Mouse (Mus musculus) kidney, postnatal 25 days (tissue): ENCODE measurements around the gene Morn4.

Source experiments
- DNase-seq, 2 experiments: peaks; one replicate each; pipeline ENCODE4 v3.0.0; 2021; ENCODE audit warnings: mixed read lengths in 2 of 2

Gene Morn4

DNA sequence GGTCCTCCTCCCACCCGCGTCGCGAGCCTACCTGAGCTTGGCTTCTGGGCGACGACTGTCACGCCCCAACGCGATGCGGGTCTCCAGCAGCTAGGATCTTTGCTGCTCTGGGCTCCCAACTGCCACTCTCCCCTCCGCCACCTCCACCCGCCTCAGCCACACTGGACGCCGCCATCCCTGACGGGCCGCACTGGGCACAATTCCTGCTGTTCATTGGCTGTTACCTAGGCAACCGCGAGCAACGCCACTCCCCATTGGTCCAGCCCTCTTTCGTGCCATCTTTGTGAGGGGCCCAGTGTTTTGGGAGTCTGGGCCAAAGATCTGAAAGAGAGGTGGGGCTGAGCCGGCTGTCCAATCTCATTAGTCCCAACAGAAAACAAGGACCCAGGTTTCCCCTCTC lies at the start of gene Morn4:
Gene Morn4, minus strand, starts transcription at position 192 of the 400 bp plus-strand sequence.
- DNase-seq = peak; percentile 91 to 95

DNA sequence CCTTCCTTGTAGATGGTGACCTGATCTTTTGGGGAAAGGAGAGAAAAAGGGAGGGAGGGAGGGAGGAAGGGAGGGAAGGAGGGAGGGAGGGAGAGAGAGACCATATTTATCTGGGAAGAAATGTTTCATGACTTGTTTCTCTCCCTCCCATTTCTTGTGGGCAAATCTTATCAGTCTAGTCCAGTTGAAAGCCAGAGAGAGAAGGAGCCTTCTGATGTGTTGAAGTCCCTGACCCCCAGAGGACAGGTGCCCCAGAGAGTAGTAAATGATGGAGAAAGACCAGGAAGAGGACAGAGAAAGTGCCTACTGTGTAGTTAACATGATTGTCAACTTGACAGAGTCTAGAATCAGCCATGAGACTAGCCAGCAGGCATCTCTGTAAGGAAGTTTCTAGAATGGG lies 48.9 kb upstream of the Morn4 start:
- no peak for DNase-seq

GRCm38 (mm10) chr19:42131101-42131500 lies 44.9 kb upstream of the Morn4 start:
- DNase-seq = no peak

GRCm38 (mm10) chr19:42130294-42130606 lies 44.1 kb upstream of the Morn4 start:
- no peak for DNase-seq

GRCm38 (mm10) chr19:42129509-42130293 lies 43.5 kb upstream of the Morn4 start:
- DNase-seq = no peak

DNA sequence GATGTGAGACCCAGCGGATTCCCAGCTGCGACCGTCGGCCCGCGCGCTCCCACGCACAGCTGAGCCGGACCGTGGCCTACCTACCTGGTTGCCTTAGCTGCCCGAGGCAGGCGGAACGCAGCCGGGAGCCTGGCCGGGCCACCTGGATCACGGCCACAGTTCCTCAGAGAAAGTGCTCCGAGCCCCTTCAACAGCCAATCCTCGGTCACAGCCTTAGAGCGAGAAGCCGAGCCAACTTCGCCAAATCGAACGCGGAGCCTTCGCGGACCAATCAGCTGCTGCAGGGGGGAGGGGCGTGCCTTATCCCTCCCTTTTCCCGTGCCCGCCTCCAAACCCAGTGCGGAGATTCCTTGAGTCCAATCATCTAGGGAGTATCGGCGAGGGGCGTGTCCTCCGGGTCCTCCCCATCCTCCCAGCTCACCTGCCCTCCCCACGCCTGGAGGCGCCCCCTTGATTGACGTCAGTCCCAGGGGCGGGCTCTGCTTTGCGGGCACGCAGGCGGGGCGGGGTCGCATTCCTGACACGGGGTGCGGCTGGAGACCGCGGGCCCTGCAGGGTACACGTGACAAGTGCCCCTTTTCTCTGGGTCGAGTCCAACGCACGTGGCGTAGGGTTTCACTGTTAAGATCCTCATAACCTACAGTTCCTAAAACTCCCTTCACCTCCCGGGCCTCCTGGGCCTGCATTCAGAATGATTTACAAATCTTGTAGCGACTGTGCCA lies 42.8 kb upstream of the Morn4 start, which contains the start of gene Avpi1:
Gene Avpi1, minus strand, starts transcription at position 273 of the 722 bp plus-strand sequence.
- peak; percentile 100 for DNase-seq

DNA sequence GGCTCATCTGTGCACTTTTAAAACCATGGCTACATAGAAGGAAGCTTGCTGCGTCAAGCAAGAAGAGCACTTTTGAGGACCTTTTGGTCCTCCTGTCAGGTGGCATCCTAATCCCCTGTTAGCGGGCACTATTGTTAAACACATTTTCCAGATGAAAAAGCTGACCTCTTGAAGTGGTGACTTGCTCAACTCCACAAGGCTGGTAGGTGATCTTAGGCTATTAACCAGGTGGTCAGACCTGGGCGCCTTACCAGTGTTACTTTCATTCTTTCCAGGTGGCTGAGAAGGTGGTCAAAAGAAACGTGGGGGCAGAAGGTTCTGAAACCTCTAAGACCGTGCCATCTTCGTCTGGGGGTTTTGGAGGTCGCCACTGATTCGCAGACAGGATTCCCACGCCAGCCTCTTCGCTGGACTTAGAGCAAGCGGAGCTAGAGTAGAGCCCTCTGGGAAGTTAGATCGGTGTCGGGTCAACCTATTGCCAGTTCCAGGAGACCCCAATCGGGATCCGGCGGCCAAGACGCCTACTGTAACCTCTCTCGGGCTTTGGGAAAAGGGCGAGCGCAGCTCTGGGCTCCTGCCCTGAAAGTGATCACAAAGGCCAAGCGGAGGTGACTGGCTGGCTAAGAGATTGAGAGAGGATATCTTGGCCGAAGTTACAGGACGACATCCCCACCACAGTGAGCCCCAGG lies 42.0 kb upstream of the Morn4 start:
- no peak for DNase-seq

DNA sequence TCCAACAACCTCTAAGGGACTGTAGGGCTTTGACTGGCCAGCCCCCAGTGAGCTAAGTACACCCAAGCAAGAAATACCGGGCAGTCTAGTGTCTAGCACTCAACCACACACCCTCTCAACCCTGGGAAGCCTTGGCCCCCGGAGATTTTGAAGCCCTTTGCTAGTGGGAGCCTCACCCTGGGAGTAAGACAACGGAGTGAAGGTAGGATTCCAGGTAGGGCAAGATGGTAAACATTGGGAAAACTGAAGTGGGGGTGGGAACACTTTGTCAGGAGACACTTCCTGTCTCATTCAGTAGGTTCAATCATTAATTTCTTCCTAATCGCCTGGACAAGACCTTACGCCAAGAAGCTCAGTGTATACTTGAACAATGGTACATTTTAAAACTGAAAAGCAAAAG lies 40.9 kb upstream of the Morn4 start:
- DNase-seq = no peak

DNA sequence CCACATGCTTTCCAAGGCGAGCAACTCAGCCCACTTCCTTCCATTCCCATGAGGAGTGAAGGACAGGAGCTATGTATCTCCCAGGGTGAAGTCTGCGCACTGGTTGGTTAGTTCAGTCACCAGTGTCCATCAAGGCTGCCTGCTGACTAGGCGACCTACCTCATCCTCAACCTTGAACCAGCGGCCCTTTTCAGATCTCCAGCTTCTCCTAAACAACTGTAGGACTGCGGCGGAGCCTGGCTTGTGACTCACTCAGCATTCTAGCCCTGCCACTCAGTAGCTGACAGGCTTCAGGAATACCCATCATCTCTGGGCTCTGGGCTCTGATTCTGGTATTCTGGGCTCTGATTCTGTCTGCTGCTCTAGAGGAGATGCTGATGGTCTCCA lies 40.1 kb upstream of the Morn4 start:
- no peak for DNase-seq

GRCm38 (mm10) chr19:42125501-42126218 lies 39.5 kb upstream of the Morn4 start:
- no peak for DNase-seq

- no peak for DNase-seq
Observed at GRCm38 (mm10) chr19:42124684-42125083, 38.5 kb upstream of the Morn4 start.

GRCm38 (mm10) chr19:42120451-42120850 lies 34.3 kb upstream of the Morn4 start:
- no peak for DNase-seq

DNA sequence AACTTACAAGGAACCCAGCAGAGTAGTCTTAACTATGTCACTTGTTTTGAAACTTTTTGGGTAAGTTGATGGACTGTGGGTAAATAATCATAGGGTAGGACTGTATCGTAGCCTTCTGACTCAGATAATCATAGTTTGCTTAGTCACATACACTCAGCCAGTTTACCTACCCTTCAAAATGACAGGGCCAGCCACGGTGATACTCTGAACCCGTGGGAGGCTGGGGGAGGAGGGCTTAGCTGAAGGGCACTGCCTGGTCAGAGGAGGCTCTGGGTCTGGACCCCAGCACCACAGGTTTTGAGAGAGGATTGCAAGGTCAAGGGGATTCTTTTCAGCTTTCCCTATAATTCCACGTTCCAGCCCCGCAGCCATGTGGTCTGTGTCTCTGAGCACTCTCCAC lies 32.4 kb upstream of the Morn4 start:
- no peak for DNase-seq

- no peak for DNase-seq
Observed at GRCm38 (mm10) chr19:42118142-42118541, 32.0 kb upstream of the Morn4 start.

DNA sequence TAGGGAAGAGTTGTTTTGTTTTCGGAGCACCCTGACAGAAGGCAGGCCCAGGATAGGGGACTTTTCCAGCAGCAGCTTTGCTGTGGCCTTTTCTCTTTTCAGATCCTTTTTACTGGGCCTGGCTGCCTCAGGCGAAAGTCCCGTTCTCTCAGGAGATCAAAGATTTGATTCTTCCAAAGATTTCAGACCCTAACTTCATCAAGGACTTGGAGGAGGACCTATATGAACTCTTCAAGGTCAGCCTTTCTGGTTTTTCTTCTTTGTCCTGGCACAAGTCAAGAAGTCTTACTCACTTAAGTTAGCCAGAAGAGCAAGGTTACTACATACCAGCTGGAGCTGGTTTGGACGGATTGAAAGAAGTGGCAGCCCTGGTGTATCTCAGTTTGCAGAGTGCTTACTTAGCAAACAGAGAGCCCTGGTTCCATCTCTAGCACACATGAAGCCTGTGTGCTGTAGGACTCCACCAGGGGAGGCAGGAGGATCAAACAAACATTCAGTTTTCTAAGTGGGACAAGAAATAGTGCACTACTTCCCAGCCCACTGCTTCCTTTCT lies 29.7 kb upstream of the Morn4 start:
- DNase-seq = no peak

- DNase-seq = no peak
Observed at GRCm38 (mm10) chr19:42104681-42105080, 18.5 kb upstream of the Morn4 start.

GRCm38 (mm10) chr19:42099406-42099805 lies 13.2 kb upstream of the Morn4 start:
- no peak for DNase-seq

GRCm38 (mm10) chr19:42090637-42091141 lies 4.5 kb upstream of the Morn4 start:
- DNase-seq = peak in 1 of 2 experiments; percentile 29

- peak; percentile 100 for DNase-seq
Observed at GRCm38 (mm10) chr19:42089748-42090595, 3.8 kb upstream of the Morn4 start, which contains the start of gene Pi4k2a. Gene Pi4k2a, plus strand, starts transcription at chr19:42090470.

DNA sequence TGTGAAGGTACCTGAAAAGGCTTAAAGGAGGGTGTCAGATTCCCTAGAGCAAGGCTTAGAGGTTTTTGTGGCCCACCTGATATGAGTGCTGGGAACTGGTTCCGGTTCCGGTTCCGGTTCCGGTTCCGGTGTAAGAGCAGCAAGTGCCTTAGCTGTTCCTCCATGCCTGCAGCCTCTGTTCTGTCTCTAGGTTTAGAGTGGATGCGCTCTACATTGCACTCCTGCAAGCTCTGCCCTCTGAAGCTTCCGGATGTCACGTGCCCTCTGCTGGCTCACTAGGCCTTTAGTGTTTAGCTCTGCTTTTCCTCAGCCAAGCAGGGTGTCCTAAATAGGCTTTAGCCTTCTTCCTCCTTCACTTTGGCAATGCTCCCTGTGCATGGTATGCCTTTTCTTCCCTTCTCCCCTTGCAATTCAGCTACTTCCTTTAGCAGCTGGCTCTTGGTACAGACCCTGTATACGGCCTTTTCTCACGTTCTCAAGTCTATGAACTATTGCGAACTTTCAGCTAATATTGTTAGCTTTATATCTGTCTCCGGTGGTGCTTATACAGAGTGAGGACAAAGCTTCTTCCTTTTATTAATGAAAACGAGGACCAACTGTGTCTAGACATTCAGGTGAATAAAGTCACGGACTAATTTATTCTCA lies 3.1 kb upstream of the Morn4 start:
- peak; percentile 71 to 85 for DNase-seq

- DNase-seq = no peak
Observed at GRCm38 (mm10) chr19:42085690-42086089, 467 bp downstream of the Morn4 start.
